Mouse (Mus musculus) frontal cortex, postnatal 36 days (tissue): ENCODE data around the gene E030030I06Rik.
A peak's percentile ranks its signal among the peaks of the same experiment; 100 is the strongest.
"Not testable (repeated sequence)": the region's sequence is repeated elsewhere in the genome, so short reads cannot be mapped to it uniquely, and the experiment has no call there.

ENCODE experiments used
- DNase-seq, 2 experiments: peaks; one replicate each; pipeline ENCODE4 v3.0.0; 2022; ENCODE audit warnings: low spot score in 2 of 2

Gene E030030I06Rik

GRCm38 (mm10) chr10:22151863-22152640, 3.0 kb upstream of the E030030I06Rik start:
- not testable (repeated sequence) for DNase-seq

- not testable (repeated sequence) for DNase-seq
These were observed 2.2 kb upstream of the E030030I06Rik start for GRCm38 (mm10) chr10:22151056-22151862.

GRCm38 (mm10) chr10:22150593-22150992, 1.5 kb upstream of the E030030I06Rik start:
- no peak for DNase-seq

DNA sequence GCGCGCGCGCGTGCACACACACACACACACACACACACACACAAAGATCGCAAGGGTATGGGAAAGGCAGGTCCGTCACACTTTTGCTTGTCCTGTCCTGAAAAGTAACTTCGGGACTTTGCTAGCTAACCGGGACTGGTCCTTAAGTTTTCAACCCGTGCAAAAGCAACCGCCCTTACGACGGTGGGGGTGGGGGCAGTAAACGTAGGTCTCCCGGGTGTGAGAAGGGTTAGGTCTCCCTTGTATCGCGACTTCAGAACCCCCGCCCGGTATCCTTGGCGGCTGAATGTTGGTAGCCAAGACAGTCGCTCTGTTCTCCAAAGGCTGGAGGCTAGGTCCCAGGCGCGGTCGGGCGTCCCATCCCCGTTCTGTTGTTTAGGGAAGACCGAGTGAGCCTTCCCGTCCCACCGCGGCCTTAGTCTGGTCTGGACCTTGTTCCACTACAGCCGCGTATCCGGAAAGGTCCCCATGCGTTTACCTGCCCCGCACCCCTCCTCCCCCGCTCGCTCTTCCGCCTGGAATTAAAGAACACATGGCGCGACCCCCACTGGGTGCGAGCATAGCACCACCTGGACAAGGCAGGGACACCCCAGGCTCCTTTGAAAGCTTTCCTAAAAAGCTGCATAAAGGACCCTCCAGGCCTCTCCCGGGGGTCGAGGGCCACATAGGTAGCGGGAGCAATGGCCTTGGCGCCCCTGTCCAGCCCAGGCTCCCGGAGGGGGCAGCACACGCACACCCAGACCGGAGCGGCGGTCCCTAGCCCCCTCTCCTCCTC, 808 bp upstream of the E030030I06Rik start:
- DNase-seq, result no peak

- peak in 1 of 2 experiments; percentile 41 for DNase-seq
These were observed 513 bp downstream of the E030030I06Rik start for GRCm38 (mm10) chr10:22148441-22149072.

DNA sequence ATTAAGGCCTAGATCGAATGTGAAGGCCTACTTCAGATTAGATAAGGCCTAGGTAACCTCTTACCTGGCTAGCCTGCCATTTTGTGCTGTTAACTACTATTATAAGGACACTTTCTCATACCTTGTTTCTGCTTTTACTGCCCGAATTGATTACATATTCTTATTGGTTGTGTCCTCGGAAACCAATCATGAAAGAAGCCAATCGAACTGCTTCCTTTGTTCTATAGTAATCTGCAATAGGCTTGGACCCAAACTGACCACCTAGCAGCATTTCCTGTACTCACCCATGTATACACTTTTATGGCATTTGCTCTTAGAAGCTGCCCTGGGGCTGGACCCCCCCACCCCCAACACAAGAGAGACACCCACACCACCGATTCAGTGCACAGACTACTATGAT, 6.1 kb downstream of the E030030I06Rik start:
- DNase-seq, result no peak

GRCm38 (mm10) chr10:22142194-22142593, 6.9 kb downstream of the E030030I06Rik start:
- DNase-seq, result not testable (repeated sequence)

- peak; percentile 71 to 74 for DNase-seq
These were observed 8.3 kb downstream of the E030030I06Rik start for GRCm38 (mm10) chr10:22140665-22141280.

GRCm38 (mm10) chr10:22074531-22074930, 74.5 kb downstream of the E030030I06Rik start:
- DNase-seq, result no peak

DNA sequence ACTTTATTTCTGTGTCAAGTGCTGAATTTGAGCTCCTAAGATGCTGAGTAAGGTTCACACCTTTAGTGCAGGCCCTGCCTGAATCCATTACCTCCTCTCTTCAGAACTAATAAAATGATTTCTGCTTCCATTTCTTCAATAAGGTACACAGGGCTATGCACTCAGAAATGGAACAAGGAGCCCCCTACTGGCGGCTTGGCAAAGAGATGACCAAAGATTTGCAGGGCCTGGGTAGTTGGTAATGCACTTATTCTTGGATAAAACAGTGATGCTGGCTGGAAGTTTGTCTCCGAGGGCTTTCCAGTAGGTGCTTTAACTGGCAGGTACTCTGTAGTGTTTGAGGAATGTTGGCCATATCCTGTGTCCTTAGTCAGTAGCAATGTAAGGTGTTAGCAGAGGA, 76.3 kb downstream of the E030030I06Rik start:
- DNase-seq, result no peak

DNA sequence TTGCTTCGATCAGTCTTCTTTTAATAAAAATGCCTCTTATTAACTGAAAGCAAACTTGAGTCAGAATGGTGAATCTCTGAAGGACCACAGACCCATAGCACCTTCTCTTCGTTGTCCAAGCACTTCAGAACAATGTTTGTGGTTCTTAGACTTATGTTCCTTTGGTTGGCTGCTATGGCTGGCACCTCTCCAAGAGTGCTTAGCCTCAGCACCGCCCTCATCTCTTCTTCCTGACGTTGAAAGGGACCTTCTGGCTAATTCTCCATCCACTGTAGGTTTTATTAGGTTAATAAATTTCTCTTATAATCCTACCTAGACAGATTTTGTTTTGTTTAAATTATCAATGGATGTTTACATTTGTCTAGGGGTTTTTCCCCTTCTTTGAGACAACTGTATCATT, 78.5 kb downstream of the E030030I06Rik start:
- no peak for DNase-seq

DNA sequence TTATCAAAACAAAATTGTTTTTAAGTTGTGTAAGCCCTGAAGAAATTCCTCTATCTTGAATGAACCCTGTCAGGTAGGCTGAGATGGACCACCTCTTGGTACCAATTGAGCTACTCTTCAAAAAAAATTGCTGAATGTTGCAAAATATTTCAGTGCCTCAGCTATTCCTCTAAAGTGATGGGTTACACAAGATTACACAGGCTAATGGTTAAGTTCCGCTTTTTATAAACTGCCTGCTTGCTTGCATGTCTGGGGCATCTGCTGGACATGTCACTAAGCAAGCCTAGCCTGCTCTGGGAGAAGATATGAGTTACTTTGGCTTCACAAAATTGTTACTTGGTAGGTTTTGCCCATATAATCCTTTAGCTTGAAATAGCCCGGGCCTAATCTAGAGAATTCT, 78.9 kb downstream of the E030030I06Rik start:
- no peak for DNase-seq

DNA sequence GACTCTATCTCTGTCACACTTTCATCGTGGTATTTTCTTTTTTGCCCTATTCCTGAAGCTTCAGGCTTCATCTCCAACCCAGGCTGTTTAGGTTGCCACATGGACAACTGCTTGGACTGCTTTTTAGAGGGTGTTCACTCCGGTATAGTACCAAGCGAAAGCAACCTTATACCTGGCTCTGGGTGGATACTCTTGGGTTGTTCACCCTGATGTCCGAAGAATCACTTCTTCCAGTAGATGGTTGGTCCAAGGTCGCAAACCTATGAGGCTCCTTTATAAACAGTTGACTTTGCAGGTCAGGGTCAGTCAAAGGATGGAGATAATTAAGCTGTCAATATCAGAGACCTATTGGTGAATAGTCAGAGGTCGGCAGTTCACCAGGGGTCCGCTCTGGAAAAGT, 81.1 kb downstream of the E030030I06Rik start, which contains the start of gene 4930444G20Rik:
Gene 4930444G20Rik (minus strand): TSS at position 101 of the 400 bp plus-strand sequence.
- not testable (repeated sequence) for DNase-seq
